Mouse (Mus musculus) frontal cortex, adult 2 months (tissue): ENCODE data around the gene Eml2. TPM values are rescaled to one million over a fixed set of nuclear protein-coding genes. Genes with fewer than 3 reads are reported as not detected.

Experiments used
- DNase-seq, 2 experiments: peaks; one replicate each; pipeline ENCODE4 v3.0.0; 2022; ENCODE audit warnings: low spot score in 1 of 2; ENCODE audit errors: extremely low spot score in 1 of 2
- polyA plus RNA-seq: library from polyadenylated mRNA; depleted of rRNA; stranded (reverse); fragments of >200 nt; gene quantifications from 2 replicates; pipeline ENCODE4 v1.2.3, GENCODE M21; 2012

Gene Eml2
- polyA plus RNA-seq, 1 experiment: 136 TPM

- peak in 1 of 2 experiments; percentile 54 for DNase-seq
Observed at GRCm38 (mm10) chr7:19226817-19227797, 50.9 kb downstream of the Eml2 start.

- peak; percentile 99 to 100 for DNase-seq
Observed at GRCm38 (mm10) chr7:19227883-19228792, 51.9 kb downstream of the Eml2 start, which contains the start of gene Opa3. Gene Opa3, plus strand, starts transcription at chr7:19228334.

GRCm38 (mm10) chr7:19228793-19229148, 52.5 kb downstream of the Eml2 start:
- DNase-seq: no peak

- DNase-seq: no peak
Observed at GRCm38 (mm10) chr7:19229404-19229803, 53.2 kb downstream of the Eml2 start.

- DNase-seq: no peak
Observed at GRCm38 (mm10) chr7:19230041-19230580, 53.9 kb downstream of the Eml2 start.

GRCm38 (mm10) chr7:19230899-19231298, 54.7 kb downstream of the Eml2 start:
- no peak for DNase-seq

GRCm38 (mm10) chr7:19231849-19232248, 55.6 kb downstream of the Eml2 start:
- DNase-seq: no peak

- DNase-seq: no peak
Observed at GRCm38 (mm10) chr7:19234652-19235051, 58.4 kb downstream of the Eml2 start.

- no peak for DNase-seq
Observed at GRCm38 (mm10) chr7:19235092-19235671, 59.0 kb downstream of the Eml2 start.

- DNase-seq: no peak
Observed at GRCm38 (mm10) chr7:19236411-19236810, 60.2 kb downstream of the Eml2 start.

- DNase-seq: no peak
Observed at GRCm38 (mm10) chr7:19238344-19238743, 62.1 kb downstream of the Eml2 start.

GRCm38 (mm10) chr7:19239423-19239822, 63.2 kb downstream of the Eml2 start:
- DNase-seq: peak; percentile 85 to 98

GRCm38 (mm10) chr7:19239986-19240385, 63.8 kb downstream of the Eml2 start:
- DNase-seq: no peak

GRCm38 (mm10) chr7:19240905-19241463, 64.8 kb downstream of the Eml2 start:
- DNase-seq: no peak

- no peak for DNase-seq
Observed at GRCm38 (mm10) chr7:19242005-19242404, 65.8 kb downstream of the Eml2 start.

GRCm38 (mm10) chr7:19243858-19244257, 67.6 kb downstream of the Eml2 start:
- DNase-seq: peak in 1 of 2 experiments; percentile 59

GRCm38 (mm10) chr7:19245083-19245482, 68.9 kb downstream of the Eml2 start:
- DNase-seq: no peak

GRCm38 (mm10) chr7:19246855-19247254, 70.6 kb downstream of the Eml2 start:
- DNase-seq: no peak

GRCm38 (mm10) chr7:19247511-19247910, 71.3 kb downstream of the Eml2 start:
- no peak for DNase-seq

GRCm38 (mm10) chr7:19252078-19252477, 75.9 kb downstream of the Eml2 start:
- DNase-seq: no peak
